Mouse (Mus musculus) CD4-positive, CD25-positive, alpha-beta regulatory T cell, adult 2 months (primary cell): ENCODE results near the gene Immp2l.
A peak's percentile ranks its signal among the peaks of the same experiment; 100 is the strongest.

Experiments
- DNase-seq: peaks from one replicate; pipeline ENCODE4 v3.0.0-alpha.2; 2012; ENCODE audit warnings: low read depth, low spot score

The Immp2l gene

DNA sequence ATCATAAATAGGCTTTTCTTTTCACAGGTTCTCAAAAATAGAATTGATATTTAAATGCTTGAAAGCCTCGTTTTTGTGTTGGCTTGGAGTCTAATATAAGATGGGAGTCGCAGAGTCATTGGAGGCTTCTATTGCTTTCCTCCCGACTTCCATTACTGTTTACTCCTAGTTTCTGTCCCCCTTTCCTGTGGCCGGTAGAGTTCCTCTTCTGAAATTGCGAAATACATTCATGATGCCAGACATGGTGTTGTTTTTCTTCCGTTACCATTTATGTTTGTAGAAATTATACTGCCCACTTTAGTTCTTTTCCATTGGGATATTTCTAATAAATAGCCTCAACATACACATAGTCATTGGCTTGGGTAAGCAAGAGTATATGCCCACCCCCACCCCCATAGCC is 289.5 kb downstream of the Immp2l start:
- no peak for DNase-seq

- DNase-seq, result no peak
Observed at GRCm38 (mm10) chr12:41314811-41315461, 291.0 kb downstream of the Immp2l start.

GRCm38 (mm10) chr12:41315871-41316270 is 292.0 kb downstream of the Immp2l start:
- DNase-seq, result no peak

DNA sequence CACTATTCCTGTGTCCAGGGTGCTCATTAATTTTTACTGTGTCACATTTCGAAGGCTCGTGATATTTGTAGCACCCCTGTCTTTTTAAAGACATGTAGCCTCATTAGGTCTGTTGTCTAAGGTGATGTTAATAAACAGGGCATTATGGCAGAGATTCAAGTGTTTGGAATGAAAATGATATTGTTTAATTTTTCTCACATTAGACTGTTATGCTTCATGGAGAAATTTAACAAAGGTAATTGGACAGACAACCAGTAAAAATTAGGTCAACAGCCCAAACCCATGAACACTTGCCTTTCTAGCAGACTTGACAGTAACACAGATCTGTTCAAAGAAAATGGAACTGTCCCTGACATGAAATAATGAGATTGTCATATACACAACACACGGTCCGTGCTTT is 292.5 kb downstream of the Immp2l start:
- DNase-seq, result no peak

- DNase-seq, result no peak
Observed at GRCm38 (mm10) chr12:41317431-41317830, 293.5 kb downstream of the Immp2l start.

DNA sequence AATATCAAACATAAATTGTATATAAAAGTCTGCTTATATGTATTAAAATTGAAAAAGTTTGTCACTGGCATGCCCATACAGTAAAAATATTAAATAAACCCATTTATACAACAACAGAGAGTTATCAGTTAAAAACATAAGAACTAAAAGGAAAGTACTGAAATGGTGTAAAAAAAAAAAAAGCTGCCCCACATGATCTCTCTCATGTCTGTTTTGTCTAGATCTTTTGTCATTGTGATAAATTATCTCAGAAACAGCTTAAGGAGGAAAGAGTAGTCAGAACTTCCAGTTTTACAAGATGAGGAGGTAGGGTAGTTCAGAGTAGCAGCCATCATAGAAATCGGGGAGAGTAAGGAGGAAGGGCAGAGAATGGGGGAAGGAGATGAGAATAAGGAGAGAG is 298.1 kb downstream of the Immp2l start:
- no peak for DNase-seq

GRCm38 (mm10) chr12:41324418-41324817 is 300.5 kb downstream of the Immp2l start:
- DNase-seq, result no peak

- DNase-seq, result peak; percentile 5
Observed at GRCm38 (mm10) chr12:41325756-41326155, 301.9 kb downstream of the Immp2l start.

DNA sequence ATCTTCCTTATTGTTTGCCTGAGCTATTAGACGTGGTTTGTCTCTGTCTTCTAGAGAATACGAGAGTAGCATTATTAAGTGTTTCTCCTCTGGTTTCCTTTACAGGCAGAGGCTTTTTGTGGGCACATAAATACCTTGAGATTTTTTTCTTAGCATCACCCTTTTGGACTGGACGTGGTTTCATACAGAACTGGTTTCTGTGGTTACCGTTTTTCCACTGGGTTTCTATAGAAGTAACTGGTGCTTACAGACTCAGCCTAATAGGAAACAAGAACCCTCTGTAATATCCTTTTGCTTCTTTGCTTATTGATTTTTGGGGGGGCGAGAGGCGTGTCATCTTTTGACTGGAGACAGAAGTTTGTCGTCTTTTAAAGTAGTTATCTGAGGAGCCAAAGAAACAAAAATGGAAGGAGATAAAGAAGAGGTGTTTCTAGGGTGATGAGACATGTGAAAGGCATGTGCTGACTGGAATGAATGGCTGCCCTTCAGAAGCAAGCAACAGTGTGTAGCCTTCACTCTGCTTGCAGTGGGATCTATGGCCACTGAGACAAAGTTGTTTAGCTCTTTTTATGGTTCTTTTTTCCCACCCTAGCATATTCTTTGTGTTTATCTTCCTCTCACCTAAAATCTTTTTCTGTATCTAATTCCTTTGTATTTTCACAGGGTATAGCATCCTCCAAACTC is 307.2 kb downstream of the Immp2l start:
- DNase-seq, result peak; percentile 3

DNA sequence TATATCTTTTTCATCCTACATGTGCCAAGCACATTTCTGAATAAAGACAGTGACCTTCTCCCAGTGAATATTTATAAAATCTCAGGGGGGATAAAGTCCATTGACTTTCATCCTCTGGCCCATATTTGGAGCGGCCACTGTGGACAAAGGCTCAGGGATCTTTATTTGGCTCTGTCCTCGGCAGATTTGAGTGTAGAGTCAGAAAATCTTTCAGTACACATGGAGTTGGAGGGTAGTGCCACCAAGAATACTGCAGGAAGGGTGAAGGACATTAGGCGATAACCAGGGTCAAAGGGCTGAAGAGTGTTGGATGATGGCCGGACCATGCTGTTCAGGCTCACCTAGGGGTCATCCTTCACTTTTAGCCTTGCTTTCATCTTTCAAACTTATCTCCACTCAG is 321.7 kb downstream of the Immp2l start:
- DNase-seq, result no peak

DNA sequence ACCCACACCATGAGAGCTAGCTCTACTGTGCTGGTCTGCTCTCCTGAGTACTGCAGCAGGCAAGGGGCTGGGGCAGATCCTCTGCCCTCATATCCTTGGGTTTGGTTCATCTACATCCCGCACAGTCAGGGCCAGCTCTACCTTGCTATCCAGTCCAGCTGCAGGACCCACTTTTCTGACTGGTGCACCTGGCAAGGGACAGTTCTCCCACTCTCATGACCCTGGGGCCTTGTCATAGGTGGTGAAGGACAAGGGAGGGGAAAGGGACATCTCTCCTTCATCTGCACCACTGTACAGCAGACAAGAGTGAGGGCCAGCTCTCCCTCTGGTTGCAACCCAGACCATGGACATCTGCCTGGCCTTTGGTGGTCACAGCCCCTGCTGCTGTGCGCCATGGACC is 323.6 kb downstream of the Immp2l start:
- DNase-seq, result no peak

GRCm38 (mm10) chr12:41349386-41349785 is 325.5 kb downstream of the Immp2l start:
- no peak for DNase-seq

GRCm38 (mm10) chr12:41349814-41350213 is 325.9 kb downstream of the Immp2l start:
- no peak for DNase-seq

DNA sequence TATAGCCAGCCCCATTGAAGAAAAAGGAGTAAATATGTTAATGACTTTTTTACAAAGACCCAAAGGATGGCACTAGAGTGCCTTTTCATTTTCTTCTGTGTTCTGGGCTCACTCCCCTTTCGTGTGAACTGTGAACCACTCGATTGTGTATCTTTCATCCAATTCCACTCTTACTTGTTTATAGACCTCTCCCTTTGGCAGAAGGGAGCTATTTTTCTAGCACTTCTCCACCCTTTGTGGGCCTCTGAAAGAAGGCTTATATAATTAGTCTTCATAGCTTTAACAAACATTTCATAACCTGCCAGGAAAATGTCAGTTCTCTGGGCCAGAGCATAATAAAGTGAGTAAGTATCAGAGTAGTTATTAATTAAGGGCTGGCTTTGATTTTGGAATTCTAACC is 327.4 kb downstream of the Immp2l start:
- no peak for DNase-seq

- DNase-seq, result no peak
Observed at GRCm38 (mm10) chr12:41354857-41355256, 331.0 kb downstream of the Immp2l start.

DNA sequence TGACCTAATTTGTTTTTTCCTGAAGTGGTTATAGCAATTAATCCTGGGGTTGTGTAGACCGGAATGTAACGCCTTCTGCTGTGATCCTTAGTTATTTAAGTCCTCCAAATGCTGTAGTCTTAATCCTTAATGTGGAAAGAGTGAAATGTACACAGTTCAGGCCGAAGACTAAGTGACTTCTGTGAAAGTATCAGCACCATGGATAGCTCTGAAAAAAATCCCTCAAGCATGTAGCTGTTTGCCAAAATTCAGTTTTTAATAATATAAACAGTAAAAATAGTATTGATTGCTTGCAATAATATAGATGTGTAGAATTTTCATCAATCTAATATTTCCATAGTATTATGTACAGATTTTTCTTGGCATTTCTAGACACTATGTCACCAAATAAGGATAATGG is 332.1 kb downstream of the Immp2l start:
- no peak for DNase-seq

DNA sequence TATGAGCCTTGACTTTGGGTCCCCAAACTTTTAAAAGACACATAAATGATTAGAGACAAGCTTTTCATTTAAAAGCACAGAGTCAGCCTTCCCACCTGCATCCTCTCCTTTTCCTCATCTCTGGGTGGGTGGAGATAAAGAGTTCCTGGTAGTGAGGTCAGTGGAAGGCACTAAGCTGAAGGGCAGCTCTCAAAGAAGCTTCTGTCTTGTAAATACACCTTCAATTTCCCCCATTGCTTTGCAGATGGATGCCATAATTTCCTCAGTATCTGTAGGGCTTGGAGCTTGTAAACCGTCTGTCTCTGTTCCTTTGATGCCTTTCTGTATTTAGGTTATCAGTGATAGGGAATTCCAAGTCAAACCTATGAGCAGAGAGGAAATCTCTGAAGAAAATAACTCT is 362.8 kb downstream of the Immp2l start:
- DNase-seq, result no peak

DNA sequence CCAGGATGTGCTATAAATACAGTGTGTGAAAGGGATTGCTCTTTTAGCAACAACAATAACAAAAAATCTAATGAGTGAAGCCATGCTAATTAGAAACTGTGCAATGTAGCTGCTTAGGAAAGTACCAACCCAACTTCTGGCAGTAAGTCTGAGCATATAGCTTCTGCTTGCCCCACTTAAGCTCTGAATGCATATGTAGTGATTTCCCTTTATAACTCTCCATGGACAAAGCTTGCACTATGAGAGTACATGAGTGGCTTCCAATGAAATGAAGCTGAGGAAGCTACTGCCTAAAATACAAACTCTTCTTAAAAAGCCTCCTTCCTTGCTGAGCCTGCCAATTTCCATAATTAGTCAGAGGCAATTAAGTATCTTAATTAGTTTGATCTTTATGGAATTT is 370.3 kb downstream of the Immp2l start:
- no peak for DNase-seq

DNA sequence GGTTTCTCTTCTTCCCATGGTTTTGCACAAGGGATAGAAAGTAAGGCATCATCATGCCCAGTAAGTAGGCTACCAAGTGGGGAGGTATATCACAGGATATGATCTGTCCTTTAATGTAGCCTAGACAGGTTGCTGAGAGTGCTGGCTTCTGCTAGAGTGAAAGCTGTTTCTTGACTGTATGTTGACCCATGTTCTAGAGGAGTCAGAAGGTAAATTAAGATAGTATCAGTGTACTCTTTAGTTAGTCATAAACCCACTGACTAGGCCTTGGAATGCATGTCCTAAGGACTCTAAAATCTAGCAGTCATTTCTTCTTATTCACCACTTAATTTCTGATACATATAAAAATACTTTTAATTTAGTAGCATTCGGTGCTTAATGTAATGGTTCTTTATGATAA is 377.2 kb downstream of the Immp2l start:
- DNase-seq, result no peak

- no peak for DNase-seq
Observed at GRCm38 (mm10) chr12:41401923-41402322, 378.0 kb downstream of the Immp2l start.

GRCm38 (mm10) chr12:41409431-41409830 is 385.5 kb downstream of the Immp2l start:
- no peak for DNase-seq

DNA sequence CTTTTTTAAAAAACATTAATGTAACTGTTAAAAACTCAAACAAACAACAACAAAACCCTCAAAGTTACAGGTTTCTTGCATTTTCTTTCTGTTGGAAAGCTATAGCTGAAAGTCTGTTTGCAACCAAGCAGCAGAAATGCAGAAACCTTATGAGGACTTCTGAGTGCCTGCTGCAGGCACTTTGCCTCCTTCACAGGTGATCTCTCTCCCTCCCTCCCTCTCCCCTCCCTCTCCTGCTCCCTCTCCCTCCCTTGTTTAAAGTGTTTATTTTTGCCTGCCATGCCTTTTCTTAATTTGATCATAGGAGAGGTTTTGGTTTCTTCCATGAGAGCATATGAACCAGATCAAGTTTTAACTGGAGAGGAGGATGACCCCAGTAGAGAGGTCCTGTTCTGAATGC is 392.7 kb downstream of the Immp2l start:
- no peak for DNase-seq

DNA sequence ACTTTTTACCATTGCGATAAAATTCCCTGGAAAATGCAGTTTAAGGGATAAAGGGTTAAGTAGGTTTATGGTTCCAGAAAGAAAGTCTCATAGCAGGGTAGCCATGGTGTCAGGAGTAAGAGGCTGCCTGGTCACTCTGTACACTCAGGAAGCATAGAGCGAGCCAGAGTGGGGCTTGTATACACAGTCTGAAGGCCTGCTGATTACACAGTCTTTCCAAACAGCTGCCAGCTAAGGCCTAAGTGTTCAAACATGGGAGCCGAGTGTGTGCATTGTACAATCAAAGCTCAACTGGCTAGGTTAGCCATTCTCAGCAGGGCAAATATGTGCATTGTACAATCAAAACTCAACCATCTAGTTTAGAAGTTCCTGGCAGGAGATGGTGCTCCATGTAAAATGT is 393.2 kb downstream of the Immp2l start:
- no peak for DNase-seq

DNA sequence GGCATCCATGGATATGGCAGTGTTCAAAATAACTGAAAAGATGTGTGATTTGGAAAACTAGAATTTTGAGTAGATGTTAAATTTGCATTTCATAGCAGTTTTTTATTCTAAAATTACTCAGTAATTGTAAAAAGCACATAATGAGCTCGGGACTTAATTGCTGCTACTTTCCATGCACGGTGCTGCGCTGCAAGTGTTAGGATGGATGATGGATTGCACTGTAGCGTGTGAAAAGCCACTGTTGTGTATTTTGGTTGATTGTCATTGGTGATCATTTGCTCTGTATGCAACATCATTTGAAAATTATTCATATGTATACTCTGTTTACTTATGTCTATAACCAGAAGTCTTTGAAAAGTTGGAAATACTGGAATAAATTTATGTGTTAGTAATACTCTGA is 394.1 kb downstream of the Immp2l start:
- no peak for DNase-seq
